Mouse (Mus musculus): ENCODE measurements around the gene Tnfrsf4.

Tnfrsf4 gene

GRCm38 (mm10) chr4:156013637-156014036 lies at the start of gene Tnfrsf4:
Tnfrsf4 (plus strand) TSS chr4:156013843.
- no peak for DNase-seq

- DNase-seq: no peak
Observed at GRCm38 (mm10) chr4:155964396-155964795, 49.2 kb upstream of the Tnfrsf4 start.

GRCm38 (mm10) chr4:155969043-155969653 lies 44.5 kb upstream of the Tnfrsf4 start:
- no peak for DNase-seq

- no peak for DNase-seq
Observed at GRCm38 (mm10) chr4:155970286-155970685, 43.4 kb upstream of the Tnfrsf4 start.

- no peak for DNase-seq
Observed at GRCm38 (mm10) chr4:155972651-155973050, 41.0 kb upstream of the Tnfrsf4 start.

- DNase-seq: no peak
Observed at GRCm38 (mm10) chr4:155973239-155973638, 40.4 kb upstream of the Tnfrsf4 start.

- DNase-seq: no peak
Observed at GRCm38 (mm10) chr4:155981436-155982082, 32.1 kb upstream of the Tnfrsf4 start.

- no peak for DNase-seq
Observed at GRCm38 (mm10) chr4:155983788-155984187, 29.9 kb upstream of the Tnfrsf4 start.

- no peak for DNase-seq
Observed at GRCm38 (mm10) chr4:155991211-155991907, 22.3 kb upstream of the Tnfrsf4 start.

- no peak for DNase-seq
Observed at GRCm38 (mm10) chr4:155991908-155992230, 21.8 kb upstream of the Tnfrsf4 start.

- peak in 1 of 2 experiments; percentile 86 for DNase-seq
Observed at GRCm38 (mm10) chr4:155992241-155992905, 21.3 kb upstream of the Tnfrsf4 start, which contains the start of the genes B3galt6 and Sdf4. B3galt6 (minus strand) TSS chr4:155992649. Sdf4 (plus strand) TSS chr4:155992872.

- DNase-seq: peak; percentile 94 to 97
Observed at GRCm38 (mm10) chr4:155992906-155993547, 20.6 kb upstream of the Tnfrsf4 start.

- DNase-seq: no peak
Observed at GRCm38 (mm10) chr4:155993606-155994005, 20.0 kb upstream of the Tnfrsf4 start.

- no peak for DNase-seq
Observed at GRCm38 (mm10) chr4:156004109-156004508, 9.5 kb upstream of the Tnfrsf4 start.

- DNase-seq: no peak
Observed at GRCm38 (mm10) chr4:156008369-156008768, 5.3 kb upstream of the Tnfrsf4 start.

- no peak for DNase-seq
Observed at GRCm38 (mm10) chr4:156014436-156014835, 793 bp downstream of the Tnfrsf4 start.

- DNase-seq: no peak
Observed at GRCm38 (mm10) chr4:156019771-156020170, 6.1 kb downstream of the Tnfrsf4 start.

GRCm38 (mm10) chr4:156021381-156021780 lies 7.7 kb downstream of the Tnfrsf4 start:
- no peak for DNase-seq

- DNase-seq: peak; percentile 31 to 35
Observed at GRCm38 (mm10) chr4:156021942-156022419, 8.3 kb downstream of the Tnfrsf4 start.

GRCm38 (mm10) chr4:156023520-156023919 lies 9.9 kb downstream of the Tnfrsf4 start:
- DNase-seq: peak; percentile 35 to 60

- DNase-seq: no peak
Observed at GRCm38 (mm10) chr4:156024184-156024583, 10.5 kb downstream of the Tnfrsf4 start.

GRCm38 (mm10) chr4:156026013-156026412 lies 12.4 kb downstream of the Tnfrsf4 start, which contains the start of gene Tnfrsf18:
Tnfrsf18 (plus strand) TSS chr4:156026164.
- peak; percentile 76 to 77 for DNase-seq

GRCm38 (mm10) chr4:156028580-156028979 lies 14.9 kb downstream of the Tnfrsf4 start:
- DNase-seq: no peak
